Mouse (Mus musculus) heart, postnatal 10 days (tissue): ENCODE measurements around the gene Adra1d. TPM values are rescaled to one million over a fixed set of nuclear protein-coding genes. Genes with fewer than 3 reads are reported as not detected.
A peak's percentile ranks its signal among the peaks of the same experiment; 100 is the strongest.

Experiments
- DNase-seq, 2 experiments: peaks; one replicate each; pipeline ENCODE4 v3.0.0; 2021
- intact Hi-C: fragments of 180-260 bp; cut with DNase I; formaldehyde crosslinking; loops from one replicate; pipeline ENCODE4 v1.15.1; 2025
- total RNA-seq, 2 experiments: library from RNA; stranded (reverse); gene quantifications; 2 replicates each; pipeline ENCODE4 v1.2.3; 2021

Adra1d gene
- total RNA-seq, 2 experiments from 2014 or later, result 4.3 to 4.5 TPM

DNA sequence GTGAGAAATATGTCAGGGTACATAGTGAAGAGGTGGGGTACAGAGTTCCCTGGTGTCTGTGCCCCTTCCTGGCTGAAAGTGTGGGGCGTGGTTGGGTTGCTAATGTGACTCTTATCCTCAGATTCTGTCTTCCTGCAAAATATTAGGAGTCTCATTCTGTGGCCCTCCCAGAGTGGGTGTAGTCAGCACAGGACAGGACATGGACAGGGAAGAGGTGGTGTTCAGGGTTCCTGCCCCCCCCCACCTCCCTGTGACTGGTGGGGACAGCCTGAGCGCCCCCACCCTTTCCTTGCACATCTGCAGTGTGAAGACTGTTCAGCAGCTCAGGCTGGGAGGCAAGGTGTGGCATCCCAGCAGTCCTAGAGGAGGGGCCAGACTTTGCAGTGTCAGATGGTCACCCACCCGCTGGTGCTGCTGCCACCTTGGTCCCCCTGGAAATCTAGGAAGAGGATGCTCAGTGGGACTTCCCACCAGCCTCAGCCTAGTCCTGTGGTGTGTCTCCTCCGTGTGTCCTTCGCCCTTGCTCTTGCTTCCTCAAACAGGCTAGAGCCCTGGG, 62.7 kb downstream of the Adra1d start:
- intact Hi-C loops, result no loop called here
- DNase-seq, result no peak

DNA sequence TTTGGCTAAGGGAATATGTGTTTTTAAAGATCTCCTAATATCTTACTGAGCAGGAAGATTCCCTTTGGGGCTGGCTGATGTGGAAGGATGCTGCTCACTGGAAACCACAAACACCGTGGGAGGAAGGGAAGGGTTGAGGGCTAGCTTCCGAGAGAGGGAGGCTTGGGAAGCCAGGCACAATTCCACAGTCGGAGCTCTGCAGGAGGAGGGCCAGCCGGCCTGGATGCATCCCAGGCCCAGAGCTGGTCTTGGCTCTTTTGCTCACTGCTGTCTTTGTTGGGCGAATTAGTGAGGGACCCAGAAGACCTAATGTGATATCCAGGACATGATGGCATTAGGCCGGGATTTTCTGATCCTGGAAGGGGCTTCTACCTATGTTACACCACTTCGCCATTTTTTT, 63.9 kb downstream of the Adra1d start:
- DNase-seq, result peak; percentile 58 to 66
- intact Hi-C loops, result no loop called here

DNA sequence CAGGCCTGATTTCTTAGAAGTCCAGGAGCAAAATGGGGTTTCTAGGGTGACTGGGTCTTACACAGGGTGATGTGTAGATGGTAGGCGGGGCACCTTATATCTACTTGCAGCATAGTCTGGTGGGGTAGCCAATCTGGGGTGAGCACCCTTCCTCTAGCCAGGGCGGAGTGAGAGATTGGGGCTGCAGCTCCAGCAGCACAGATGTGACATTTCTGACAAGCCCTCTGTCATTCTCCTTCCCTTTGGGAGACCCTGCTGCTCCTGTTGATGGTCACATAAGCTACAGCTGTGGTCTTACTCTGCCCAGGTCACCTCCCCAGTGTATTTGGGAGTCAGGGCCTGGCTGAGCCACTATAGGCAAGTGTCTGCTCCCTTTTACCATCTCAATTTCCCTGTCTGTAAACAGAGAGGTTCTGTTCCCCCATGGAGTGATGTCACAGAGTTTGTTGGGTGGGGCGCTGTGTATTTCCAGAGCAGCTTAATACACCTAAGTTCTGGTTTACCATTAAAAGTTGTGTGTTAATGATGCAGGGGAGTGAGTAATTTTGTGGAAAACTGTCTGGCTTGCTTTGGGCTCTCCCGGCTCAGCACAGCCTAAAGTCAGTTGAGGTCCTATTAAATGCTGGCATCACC, 64.7 kb downstream of the Adra1d start:
- intact Hi-C loops, result no loop called here
- DNase-seq, result no peak

DNA sequence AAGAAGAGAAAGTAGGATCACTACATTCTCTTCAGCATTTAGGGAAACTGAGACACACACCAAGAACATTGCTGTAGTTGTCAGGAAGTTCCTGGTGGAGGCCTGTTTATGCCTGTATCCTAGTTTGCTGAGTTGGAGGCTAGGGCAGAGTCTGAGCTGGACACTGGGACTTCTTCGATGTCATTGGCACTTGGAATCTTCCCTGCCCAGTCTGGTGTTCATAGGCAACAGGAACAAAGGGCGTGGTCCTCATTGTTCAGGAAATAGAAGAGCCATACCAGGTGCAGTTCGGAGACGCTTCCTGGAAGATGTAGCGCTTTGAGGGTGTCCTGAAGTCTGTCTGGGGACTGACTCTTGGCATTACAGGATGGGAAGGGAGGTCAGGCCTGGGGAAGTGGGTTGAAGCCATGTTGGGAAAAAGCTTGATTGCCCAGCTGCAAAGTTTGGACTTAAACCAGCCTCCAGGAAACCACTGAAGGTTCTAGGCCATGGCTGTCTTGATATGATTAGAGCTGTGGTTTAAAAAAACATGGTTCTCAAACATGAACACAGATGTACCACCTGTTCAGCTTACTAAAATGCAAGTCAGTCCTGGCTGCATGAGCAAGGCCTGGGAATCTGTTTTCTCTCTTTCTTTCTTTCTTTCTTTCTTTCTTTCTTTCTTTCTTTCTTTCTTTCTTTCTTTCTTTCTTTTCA, 65.8 kb downstream of the Adra1d start:
- intact Hi-C loops, result no loop called here
- DNase-seq, result no peak

Other genes starting within 250 kb of the Adra1d start
- 1 to 10 TPM; 5.4 to 6.8 TPM for gene Rnf24, start 209.4 kb downstream of the Adra1d start, total RNA-seq
- 10 to 100 TPM; 29.7 to 35.2 TPM for gene Smox, start 70.8 kb downstream of the Adra1d start, total RNA-seq